Mouse (Mus musculus) embryonic facial prominence, embryonic 13.5 days (tissue): Measurements from ENCODE around the gene Mrps23. TPM values are rescaled to one million over a fixed set of nuclear protein-coding genes. Genes with fewer than 3 reads are reported as not detected.
A peak's percentile ranks its signal among the peaks of the same experiment; 100 is the strongest.

ENCODE experiments used
- ATAC-seq: fragments of 200-750 bp; cut with Nextera tagmentation; 2 replicates; pipeline ENCODE4 v1.8.0; 2017; ENCODE audit warnings: low read depth; ENCODE audit not compliant: insufficient number of reproducible peaks, insufficient read depth, low FRiP score, low TSS enrichment
- H3K27ac ChIP-seq: fragments of 300-500 bp; sonication (generic); 2 replicates; pipeline ENCODE4 v1.5.1; 2015; ENCODE audit warnings: moderate library complexity, mild to moderate bottlenecking, inconsistent platforms
- H3K27me3 ChIP-seq: fragments of 300-500 bp; sonication (generic); 2 replicates; pipeline ENCODE4 v1.6.1; 2015; ENCODE audit warnings: mild to moderate bottlenecking, inconsistent platforms
- H3K36me3 ChIP-seq: fragments of 300-500 bp; sonication (generic); 2 replicates; pipeline ENCODE4 v1.6.1; 2015; ENCODE audit warnings: mild to moderate bottlenecking, inconsistent platforms
- H3K4me1 ChIP-seq: fragments of 300-500 bp; sonication (generic); 2 replicates; pipeline ENCODE4 v1.6.1; 2015; ENCODE audit warnings: inconsistent platforms
- H3K4me2 ChIP-seq: fragments of 300-500 bp; sonication (generic); 2 replicates; pipeline ENCODE4 v1.6.1; 2015; ENCODE audit warnings: moderate library complexity, mild to moderate bottlenecking, inconsistent platforms
- H3K4me3 ChIP-seq: fragments of 300-500 bp; sonication (generic); 2 replicates; pipeline ENCODE4 v1.5.1; 2015; ENCODE audit warnings: mild to moderate bottlenecking, inconsistent platforms
- H3K9ac ChIP-seq: fragments of 300-500 bp; sonication (generic); 2 replicates; pipeline ENCODE4 v1.6.1; 2015; ENCODE audit warnings: mild to moderate bottlenecking, inconsistent platforms
- H3K9me3 ChIP-seq: fragments of 300-500 bp; sonication (generic); 2 replicates; pipeline ENCODE4 v1.6.1; 2016; ENCODE audit warnings: inconsistent platforms
- WGBS: fragments of 180-500 bp; shearing (Covaris S2); methylation state at CpG from one replicate; pipeline ENCODE4 v1.1.7; 2015; ENCODE audit warnings: mixed read lengths; 5-methylcytosine and 5-hydroxymethylcytosine counted together
- polyA plus RNA-seq: library from polyadenylated mRNA; unstranded; fragments of >200 nt; fragmentation: Nextera tagmentation; extraction: Ambion mirVana; gene quantifications from 2 replicates; pipeline ENCODE4 v1.2.1, GENCODE M21; 2015

Gene Mrps23
- polyA plus RNA-seq, 1 experiment from 2014 or later, result 69.4 TPM

- WGBS, result 22% methylated on average over 15 of the region's 18 CpGs
- no peak overlapping the region for H3K4me2 ChIP-seq
- no peaks in the 10 kb centered on the region for H3K9me3 ChIP-seq
- peaks cover 20% of the 10 kb centered on the region for H3K4me1 ChIP-seq
- H3K9ac ChIP-seq, result peak overlapping the region; percentile 40; the same call in 1 of the 2 replicates
- peak; percentile 26; the same call in 1 of the 2 replicates for ATAC-seq
- peaks cover 13% of the 10 kb centered on the region; the same call in 1 of the 2 replicates for H3K27me3 ChIP-seq
- H3K4me3 ChIP-seq, result no peak overlapping the region
- H3K27ac ChIP-seq, result no peak overlapping the region; the same call in 1 of the 2 replicates
- no peaks in the 10 kb centered on the region for H3K36me3 ChIP-seq
Observed at GRCm38 (mm10) chr11:88252767-88253513, 48.8 kb downstream of the Mrps23 start.

- no peak overlapping the region; the same call in 1 of the 2 replicates for H3K27ac ChIP-seq
- H3K9ac ChIP-seq, result no peak overlapping the region
- H3K9me3 ChIP-seq, result no peaks in the 10 kb centered on the region
- H3K4me1 ChIP-seq, result peaks cover 20% of the 10 kb centered on the region
- 0 out of 2 replicates have a peak, but pooled peaks have one; percentile 10 for ATAC-seq
- no peak overlapping the region for H3K4me3 ChIP-seq
- no peak overlapping the region for H3K4me2 ChIP-seq
- H3K36me3 ChIP-seq, result no peaks in the 10 kb centered on the region
- H3K27me3 ChIP-seq, result peaks cover 13% of the 10 kb centered on the region; the same call in 1 of the 2 replicates
- WGBS, result 39% methylated on average over 7 of the region's 7 CpGs
Observed at GRCm38 (mm10) chr11:88253514-88254167, 49.5 kb downstream of the Mrps23 start.

GRCm38 (mm10) chr11:88257700-88258099 lies 53.5 kb downstream of the Mrps23 start:
- WGBS, result 74% methylated on average over 4 of the region's 4 CpGs
- H3K4me3 ChIP-seq, result no peak overlapping the region

GRCm38 (mm10) chr11:88258212-88258611 lies 54.0 kb downstream of the Mrps23 start:
- Histone ChIP-seq H3K4me1 (0 out of 2 replicates have a peak, but pooled peaks cover 7% of the 10 kb centered on the region), H3K27me3 (no peaks in the 10 kb centered on the region), H3K9me3 (peaks cover 5% of the 10 kb centered on the region), H3K36me3 (no peaks in the 10 kb centered on the region), H3K27ac (no peak overlapping the region), H3K4me2 (no peak overlapping the region), H3K4me3 (no peak overlapping the region), H3K9ac (no peak overlapping the region)
- WGBS, result 77% methylated on average over 4 of the region's 4 CpGs
- ATAC-seq, result no peak

More at GRCm38 (mm10) chr11:88257700-88258099, 53.5 kb downstream of the Mrps23 start:
- Histone ChIP-seq H3K4me1 (peaks cover 11% of the 10 kb centered on the region; the same call in 1 of the 2 replicates), H3K9ac (no peak overlapping the region), H3K27ac (no peak overlapping the region), H3K9me3 (peaks cover 5% of the 10 kb centered on the region), H3K27me3 (no peaks in the 10 kb centered on the region), H3K4me2 (no peak overlapping the region), H3K36me3 (no peaks in the 10 kb centered on the region)
- no peak for ATAC-seq

GRCm38 (mm10) chr11:88260463-88260862 lies 56.3 kb downstream of the Mrps23 start:
- Histone ChIP-seq H3K36me3 (no peaks in the 10 kb centered on the region), H3K27ac (no peak overlapping the region), H3K4me2 (no peak overlapping the region), H3K4me3 (no peak overlapping the region), H3K4me1 (no peaks in the 10 kb centered on the region), H3K9me3 (peaks cover 5% of the 10 kb centered on the region), H3K9ac (no peak overlapping the region), H3K27me3 (no peaks in the 10 kb centered on the region)
- no peak for ATAC-seq
- WGBS, result 54% methylated on average over 7 of the region's 7 CpGs

Other genes starting within 250 kb of the Mrps23 start
- gene Dynll2, start 216.9 kb upstream of the Mrps23 start, polyA plus RNA-seq, result 20.8 and 23.3 TPM in 2 replicates
- 374 and 398 TPM in 2 replicates for gene Srsf1, start 157.0 kb upstream of the Mrps23 start, polyA plus RNA-seq
- 43.1 and 47.0 TPM in 2 replicates for gene Vezf1, start 136.1 kb upstream of the Mrps23 start, polyA plus RNA-seq
- 34.9 and 40.3 TPM in 2 replicates for gene Cuedc1, start 106.3 kb upstream of the Mrps23 start, polyA plus RNA-seq
- 0.22 and 0.39 TPM in 2 replicates for gene Ccdc182, start 89.7 kb downstream of the Mrps23 start, polyA plus RNA-seq